24 mouse cellular contexts compared by ENCODE assay signal in genomic region chr3:131493194-131493593, GRCm38 (mm10).
"Had no signal": no experiment of that assay in that cellular context is flagged by ENCODE, and none has a peak within 500 bp of the region (broad histone marks: within the 10 kb centered on the region; RNA-seq: fewer than 3 reads in every experiment).

No protein-coding gene starts in this region.

- H3K4me3 ChIP-seq: heart, adult 2 months; heart, embryonic 13.5 days; heart, embryonic 15.5 days; hindbrain, embryonic 13.5 days; hindbrain, embryonic 15.5 days; limb, embryonic 10.5 days; limb, embryonic 12.5 days; liver, embryonic 12.5 days had no signal

- ATAC-seq: forebrain, postnatal 0 days; hindbrain, postnatal 0 days; intestine, embryonic 16.5 days; liver, embryonic 12.5 days had no signal

- H3K27ac ChIP-seq: heart, adult 2 months; heart, embryonic 13.5 days; heart, embryonic 15.5 days; hindbrain, embryonic 13.5 days; hindbrain, embryonic 15.5 days; hindbrain, postnatal 0 days; kidney, postnatal 0 days; limb, embryonic 10.5 days; limb, embryonic 12.5 days; liver, embryonic 12.5 days had no signal

- H3K4me2 ChIP-seq: heart, embryonic 11.5 days; heart, embryonic 13.5 days; heart, embryonic 15.5 days; hindbrain, embryonic 13.5 days; hindbrain, embryonic 15.5 days; limb, embryonic 12.5 days; liver, embryonic 12.5 days had no signal

- H3K36me3 ChIP-seq: heart, embryonic 13.5 days; heart, embryonic 15.5 days; hindbrain, embryonic 13.5 days; hindbrain, embryonic 15.5 days; limb, embryonic 10.5 days; limb, embryonic 12.5 days; liver, embryonic 12.5 days had no signal

- DNase-seq: forebrain, postnatal 0 days; gastrocnemius, postnatal 14 days; gastrocnemius, postnatal 36 days; heart, adult 11 months; heart, adult 2 months; heart, postnatal 14 days; heart, postnatal 36 days; kidney, adult 11 months; kidney, adult 8-10 months; kidney, postnatal 14 days; kidney, postnatal 36 days; layer of hippocampus, adult 9-11 months; layer of hippocampus, postnatal 36 days had no signal

- H3K9ac ChIP-seq: forebrain, postnatal 0 days; heart, embryonic 13.5 days; heart, embryonic 15.5 days; hindbrain, embryonic 13.5 days; hindbrain, embryonic 15.5 days; limb, embryonic 12.5 days; liver, embryonic 12.5 days had no signal

- H3K9me3 ChIP-seq: heart, embryonic 13.5 days; heart, embryonic 15.5 days; hindbrain, embryonic 13.5 days; hindbrain, embryonic 15.5 days; limb, embryonic 10.5 days; limb, embryonic 12.5 days; liver, embryonic 12.5 days had no signal
